Mouse (Mus musculus) cerebellum, adult 18-20 months (tissue): ENCODE results near the gene Mmel1.

ENCODE experiments used
- DNase-seq, 2 experiments: peaks; one replicate each; pipeline ENCODE4 v3.0.0; 2021

Gene Mmel1

GRCm38 (mm10) chr4:154869440-154869839 is at the start of gene Mmel1:
Gene Mmel1, plus strand, starts transcription at chr4:154869585.
- no peak for DNase-seq

DNA sequence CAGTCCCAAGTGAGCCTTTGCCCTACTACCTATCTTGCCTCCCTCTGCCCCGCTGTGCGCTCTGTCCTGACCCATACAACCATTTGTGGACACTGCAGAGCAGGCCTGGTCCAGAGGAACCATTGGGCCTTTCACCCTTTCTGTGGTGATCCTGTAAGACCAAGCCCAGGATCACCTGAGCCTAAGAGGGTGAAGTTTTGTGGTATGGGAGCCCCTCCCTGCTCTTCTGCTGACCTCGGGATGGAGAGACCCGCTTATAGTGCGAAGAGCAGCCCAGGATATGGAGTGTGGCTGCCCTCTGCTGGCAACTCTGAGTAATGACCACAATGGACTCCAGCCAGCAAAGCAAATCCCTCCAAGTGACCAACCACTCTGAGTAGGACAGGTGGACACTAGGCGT is 43.7 kb upstream of the Mmel1 start:
- DNase-seq: peak; percentile 59 to 75

GRCm38 (mm10) chr4:154826224-154826623 is 43.2 kb upstream of the Mmel1 start:
- DNase-seq: no peak

- peak; percentile 48 to 61 for DNase-seq
Measured at GRCm38 (mm10) chr4:154827181-154827580, 42.2 kb upstream of the Mmel1 start.

DNA sequence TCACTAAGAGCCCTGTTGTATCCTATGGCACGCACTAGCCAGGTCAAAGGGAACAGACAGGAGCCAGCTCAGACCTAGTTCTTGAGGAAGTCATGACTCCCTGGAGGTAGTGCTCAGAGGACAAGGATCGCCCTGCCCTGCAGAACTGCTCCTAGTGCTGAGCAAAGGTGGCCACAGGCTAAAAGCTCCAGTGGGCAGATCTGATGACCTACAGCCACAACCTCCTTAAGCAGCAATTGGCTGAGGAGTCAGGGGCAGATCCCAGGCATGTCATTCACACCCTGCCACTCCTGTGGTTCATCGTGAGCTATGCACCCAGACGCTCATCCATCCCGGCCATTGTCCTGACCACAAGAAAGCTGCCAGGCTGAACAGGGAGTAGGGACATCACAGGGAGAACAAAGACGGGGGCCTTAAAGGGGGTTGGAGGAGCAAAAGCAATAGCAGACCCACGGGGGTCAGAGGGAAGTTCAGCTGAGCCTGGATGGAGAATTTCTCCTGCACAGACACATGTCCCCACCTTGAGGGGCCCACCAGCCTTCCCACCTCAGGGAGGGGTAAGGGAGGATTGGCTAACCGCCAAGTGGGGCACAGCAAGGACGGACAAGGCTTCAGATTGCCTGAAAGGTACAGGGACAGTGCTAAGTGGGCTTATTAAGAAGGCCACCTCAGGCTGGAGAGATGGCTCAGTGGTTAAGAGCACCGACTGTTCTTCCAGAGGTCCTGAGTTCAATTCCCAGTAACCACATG is 41.3 kb upstream of the Mmel1 start:
- no peak for DNase-seq

DNA sequence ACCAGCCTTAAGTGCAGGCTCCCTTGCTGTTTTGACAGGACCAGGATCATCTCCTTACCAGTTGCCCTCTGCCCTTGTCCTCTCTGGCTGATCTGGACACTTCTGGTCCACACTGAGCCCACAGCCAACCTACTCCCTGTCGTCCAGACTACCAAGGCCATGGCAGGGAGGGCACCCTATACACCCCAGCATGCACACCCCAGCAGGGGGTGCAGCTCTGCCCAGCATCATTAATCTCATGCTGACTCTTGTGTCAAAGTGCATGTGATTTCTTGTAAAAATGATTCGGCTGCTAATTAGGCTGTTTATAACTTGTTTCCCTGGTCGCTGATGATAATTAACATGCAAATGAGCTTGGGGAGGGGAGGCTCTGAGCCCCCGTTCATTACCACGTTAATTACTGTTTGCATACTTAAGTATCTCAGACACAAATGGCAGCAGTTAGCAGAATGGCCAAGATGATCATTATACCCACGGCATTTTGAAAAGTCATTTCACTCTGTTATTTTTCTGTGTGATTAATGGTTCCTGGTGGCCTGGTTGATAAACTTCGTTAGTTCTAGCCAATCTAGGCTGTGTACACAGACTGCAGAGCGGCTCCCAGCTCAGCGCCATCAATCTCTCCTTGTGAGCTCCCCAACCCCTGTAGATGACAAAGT is 37.3 kb upstream of the Mmel1 start:
- DNase-seq: no peak

DNA sequence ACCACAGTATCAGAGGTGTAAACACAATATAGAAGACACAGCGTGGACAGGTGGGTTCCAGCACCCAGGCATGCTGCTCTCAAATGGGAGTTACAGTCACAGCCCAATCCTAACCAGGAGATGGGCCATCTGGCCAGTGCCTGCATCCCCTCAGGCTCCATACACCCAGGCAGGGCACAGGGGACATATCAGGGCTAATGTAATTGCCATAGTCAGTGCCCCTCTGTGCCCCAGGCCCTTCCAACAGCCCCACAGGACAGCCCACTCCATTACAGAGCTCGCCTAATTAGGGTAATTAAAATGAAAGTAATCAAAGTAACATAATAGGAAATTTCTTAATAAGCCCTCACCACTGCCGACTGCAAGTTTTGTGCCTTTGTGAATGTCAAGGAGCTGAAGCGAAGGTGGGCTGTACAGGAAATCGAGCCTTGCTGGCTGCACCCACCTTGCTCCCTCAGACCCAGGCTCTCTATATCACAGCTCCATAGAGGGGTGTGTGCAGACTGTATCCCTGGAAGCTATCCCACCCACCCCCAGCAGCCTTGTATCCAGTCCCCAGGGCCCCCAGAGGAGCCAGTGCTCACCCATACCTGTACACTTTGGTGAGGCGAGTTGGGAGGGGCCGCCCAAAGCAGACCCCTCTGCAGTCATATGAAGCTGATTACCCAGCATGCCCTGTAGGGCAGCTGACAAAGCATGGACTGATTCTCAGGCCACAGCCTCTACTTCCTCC is 33.0 kb upstream of the Mmel1 start:
- no peak for DNase-seq

DNA sequence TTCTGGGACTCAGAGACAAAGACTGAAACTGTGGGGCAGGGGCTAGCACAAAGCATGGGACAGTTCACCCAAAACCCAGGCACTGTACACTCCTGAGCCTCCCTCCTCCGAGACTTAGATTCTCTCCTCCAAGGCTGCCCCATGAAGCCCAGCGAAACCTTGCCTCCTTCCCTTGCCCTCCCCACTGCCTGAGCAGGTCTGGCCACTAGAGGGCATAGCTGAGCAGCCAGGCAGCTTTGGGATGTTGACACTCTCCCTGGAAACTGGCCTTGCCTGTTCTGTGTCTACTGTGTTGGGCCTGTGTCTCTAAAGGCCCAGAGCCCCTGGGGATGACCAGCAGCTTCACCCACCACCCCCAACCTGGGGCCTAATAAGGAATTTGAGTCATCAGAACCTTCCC is 32.2 kb upstream of the Mmel1 start, which contains the start of gene Ttc34:
Gene Ttc34 (plus strand): TSS at position 290 of the 400 bp plus-strand sequence.
- DNase-seq: peak; percentile 55 to 63

DNA sequence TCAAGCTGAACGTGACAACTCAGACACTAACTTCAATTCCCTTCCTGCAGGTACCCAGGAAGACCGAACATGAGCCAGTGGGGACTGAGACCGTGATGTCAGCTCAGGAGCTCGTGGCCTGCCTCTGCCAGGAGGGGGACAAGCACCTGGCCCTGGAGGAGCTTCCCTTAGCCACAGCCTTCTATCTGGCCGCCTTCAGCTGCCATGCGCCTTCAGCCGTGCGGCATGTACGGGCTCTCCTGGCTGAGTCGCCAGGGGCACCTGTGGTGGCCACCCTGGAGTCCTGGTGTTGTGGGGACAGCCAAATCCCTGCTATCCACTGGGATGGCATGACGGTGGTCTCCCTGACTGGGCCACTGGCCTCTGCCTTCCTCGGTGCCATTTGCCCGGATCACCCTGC is 30.6 kb upstream of the Mmel1 start:
- no peak for DNase-seq

GRCm38 (mm10) chr4:154839406-154839805 is 30.0 kb upstream of the Mmel1 start:
- DNase-seq: no peak

- no peak for DNase-seq
Measured at GRCm38 (mm10) chr4:154852696-154853095, 16.7 kb upstream of the Mmel1 start.

DNA sequence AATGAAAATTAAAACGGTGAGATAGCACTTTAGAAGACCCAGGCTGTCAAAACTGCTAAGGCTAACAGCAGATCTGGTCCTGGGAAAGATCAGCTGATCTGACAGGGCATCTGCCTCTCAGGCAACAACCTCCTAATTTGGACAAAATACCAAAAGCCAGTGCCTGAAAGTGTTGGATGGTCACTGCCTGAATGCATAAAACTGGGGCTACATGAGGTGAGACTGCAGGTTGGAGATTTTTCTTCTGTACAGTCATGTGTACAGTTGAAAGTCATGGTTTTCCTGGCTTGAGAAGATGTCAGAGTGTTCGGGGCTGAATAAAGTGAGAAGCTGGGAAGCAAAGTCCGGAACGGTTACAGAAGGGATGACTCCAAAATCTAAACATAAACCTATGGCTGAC is 15.5 kb upstream of the Mmel1 start:
- no peak for DNase-seq

DNA sequence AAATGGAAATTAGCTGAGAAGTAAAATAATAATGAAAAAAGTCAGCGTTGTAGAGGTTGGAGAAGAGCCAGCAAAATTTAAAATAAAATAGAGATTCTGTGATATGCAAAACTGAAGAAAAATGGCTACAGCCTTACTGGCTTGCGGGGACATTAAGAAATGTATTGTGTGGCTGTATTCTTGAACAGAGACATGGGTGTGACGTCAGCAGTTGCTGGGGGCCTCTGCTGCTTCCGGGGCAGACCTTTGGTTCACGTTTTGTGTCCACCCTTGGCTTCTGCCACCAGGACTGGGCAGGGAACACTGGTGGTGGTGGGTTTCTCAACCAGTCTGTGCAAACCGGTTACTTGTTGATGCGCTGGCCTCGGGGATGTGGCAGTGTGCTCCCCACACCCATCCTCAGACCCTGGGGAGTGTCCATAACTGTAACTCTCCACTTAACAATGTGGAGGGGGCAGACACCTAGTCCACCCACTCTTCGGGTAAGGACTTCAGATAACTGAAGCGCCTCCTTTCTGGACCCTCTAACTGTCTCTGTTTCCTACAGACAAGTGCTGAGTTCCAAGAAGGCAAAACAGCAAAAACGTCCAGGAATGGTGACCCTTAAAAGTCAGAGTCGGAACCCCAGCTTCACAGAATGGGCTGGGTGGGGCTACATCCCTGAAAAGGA is 14.6 kb upstream of the Mmel1 start:
- DNase-seq: no peak

DNA sequence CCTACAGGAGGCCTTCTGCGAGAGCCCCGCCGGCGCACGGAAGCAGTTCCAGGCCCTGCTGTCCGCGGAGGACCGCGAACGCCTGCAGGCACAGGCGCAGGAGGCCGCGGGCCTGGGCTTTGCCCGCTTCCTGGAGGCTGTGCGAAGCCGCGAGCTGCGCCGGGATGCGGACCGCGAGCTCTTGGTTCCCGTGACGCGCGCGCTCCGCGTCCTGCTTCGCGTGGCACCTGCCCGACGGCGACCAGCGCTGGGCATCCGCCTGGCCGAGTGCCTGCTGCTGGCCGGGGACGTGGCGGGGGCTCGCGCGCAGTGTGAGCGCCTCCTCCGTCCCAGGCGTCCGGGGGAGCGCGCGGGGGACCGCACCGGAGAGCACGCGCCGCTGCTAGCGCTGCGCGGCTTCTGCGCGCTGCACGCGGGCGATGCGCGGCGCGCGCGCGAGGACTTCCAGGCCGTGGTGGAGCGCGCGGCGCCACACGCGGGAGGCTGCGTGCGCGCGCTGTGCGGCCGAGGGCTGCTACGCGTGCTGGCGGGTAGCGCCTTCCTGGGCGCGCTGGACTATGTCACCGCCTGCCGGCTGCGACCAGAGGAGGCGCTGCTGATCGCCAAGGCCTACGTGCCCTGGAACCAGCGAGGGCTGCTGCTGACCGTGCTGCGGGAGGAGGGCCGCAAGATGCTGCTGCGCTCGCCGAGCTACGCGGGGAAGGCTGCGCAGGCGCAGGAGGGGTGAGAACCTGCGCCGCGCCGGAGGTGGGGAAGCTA is 13.5 kb upstream of the Mmel1 start:
- peak; percentile 96 for DNase-seq

- no peak for DNase-seq
Measured at GRCm38 (mm10) chr4:154856480-154856837, 12.9 kb upstream of the Mmel1 start.

DNA sequence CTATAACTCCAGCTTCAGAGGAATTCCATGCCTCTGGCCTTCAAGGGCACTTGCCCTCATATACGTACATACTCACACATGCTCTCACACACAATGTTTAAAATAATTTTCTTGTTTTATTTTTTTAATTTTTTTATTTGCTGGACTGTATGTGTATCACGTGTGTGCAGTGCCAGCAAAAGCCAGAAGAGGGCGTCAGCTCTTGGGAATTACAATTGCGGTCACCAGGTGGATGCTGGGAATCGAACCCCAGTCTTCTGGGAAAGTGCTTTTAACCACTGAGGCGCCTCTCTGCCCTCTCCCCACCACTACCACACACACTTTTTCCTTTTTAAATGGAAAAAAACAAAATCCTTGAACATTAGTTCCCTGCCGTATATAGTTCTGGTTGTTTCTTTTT is 12.5 kb upstream of the Mmel1 start:
- DNase-seq: peak in 1 of 2 experiments; percentile 45

DNA sequence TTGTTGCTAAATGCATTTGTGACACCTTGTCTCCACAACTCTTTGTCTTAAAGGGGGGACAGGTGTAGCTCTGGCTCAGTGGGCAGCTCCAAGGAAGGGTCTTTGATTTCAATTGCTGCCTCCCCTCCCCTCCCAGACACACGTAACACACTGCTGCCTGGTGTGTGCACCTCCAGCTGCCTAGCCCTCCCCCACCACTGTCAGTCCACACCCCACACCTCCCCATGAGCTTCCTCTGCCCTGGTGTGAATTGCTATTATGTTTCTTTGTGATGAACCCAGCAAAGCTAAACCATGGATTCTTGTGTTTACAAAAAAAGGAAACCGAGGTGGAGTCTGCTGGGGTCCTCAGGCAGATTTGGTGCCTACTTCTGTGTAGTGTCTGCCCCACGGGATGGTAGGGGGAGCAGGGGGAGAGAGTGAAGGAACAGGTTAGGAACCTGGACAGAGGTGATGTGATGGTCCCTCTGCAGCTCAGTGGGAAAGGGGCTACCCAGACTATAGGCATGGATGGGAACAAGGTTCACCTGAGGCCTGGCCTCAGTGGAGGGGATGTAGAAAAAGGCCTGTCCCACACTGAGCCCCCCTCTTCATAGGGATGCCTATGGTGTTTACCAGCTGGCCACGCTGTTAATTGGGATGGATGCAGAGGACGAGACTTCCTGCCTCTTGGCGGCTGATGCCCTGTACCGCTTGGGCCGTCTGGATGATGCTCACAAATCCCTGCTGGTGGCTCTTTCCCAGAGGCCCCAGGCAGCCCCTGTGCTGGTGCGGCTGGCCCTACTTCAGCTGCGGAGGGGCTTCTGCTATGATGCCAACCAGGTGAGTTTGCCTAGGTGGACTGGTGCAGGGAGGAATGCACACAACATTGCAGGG is 11.8 kb upstream of the Mmel1 start:
- DNase-seq: peak in 1 of 2 experiments; percentile 17

- peak in 1 of 2 experiments; percentile 2 for DNase-seq
Measured at GRCm38 (mm10) chr4:154858601-154859000, 10.8 kb upstream of the Mmel1 start.

- DNase-seq: peak in 1 of 2 experiments; percentile 4
Measured at GRCm38 (mm10) chr4:154861967-154862366, 7.4 kb upstream of the Mmel1 start.

GRCm38 (mm10) chr4:154863436-154863935 is 5.9 kb upstream of the Mmel1 start:
- no peak for DNase-seq

GRCm38 (mm10) chr4:154864271-154864771 is 5.1 kb upstream of the Mmel1 start:
- DNase-seq: peak; percentile 87 to 88
